Mouse (Mus musculus) olfactory bulb, adult 2 months (tissue): ENCODE measurements around the gene Bcar3.

Source experiments
- CTCF ChIP-seq: fragments of 200-500 bp; IDR thresholded peaks from 2 replicates; pipeline ENCODE4 v1.5.1; 2012; ENCODE audit warnings: low read depth, mild to moderate bottlenecking, low read length, moderate library complexity; ENCODE audit not compliant: insufficient read depth
- POLR2A ChIP-seq: fragments of 200-500 bp; IDR thresholded peaks from 2 replicates; pipeline ENCODE4 v1.6.1; 2012; ENCODE audit warnings: mild to moderate bottlenecking, low read depth, low read length, moderate library complexity; ENCODE audit not compliant: insufficient read depth

GRCm38 (mm10) chr3:122376011-122376410 lies 82.1 kb downstream of the Bcar3 start:
- no peak for TF ChIP-seq CTCF
- TF ChIP-seq POLR2A: no peak
